Mouse (Mus musculus) kidney, embryonic 16.5 days (tissue): ENCODE measurements at regions not wholly inside any gene's neighbourhood (a gene's known extent, or its start where the extent isn't known, plus 50 kb on each side); places are given as distances from the start of the nearest gene placed in this dataset.

Experiments used
- ATAC-seq: fragments of 200-750 bp; cut with Nextera tagmentation; 2 replicates; pipeline ENCODE4 v1.8.0; 2017; ENCODE audit warnings: moderate TSS enrichment; ENCODE audit not compliant: low FRiP score, low TSS enrichment
- H3K27ac ChIP-seq: fragments of 300-500 bp; sonication (generic); 2 replicates; pipeline ENCODE4 v1.5.1; 2014; ENCODE audit warnings: low read length
- H3K27me3 ChIP-seq: fragments of 300-500 bp; sonication (generic); 2 replicates; pipeline ENCODE4 v1.6.1; 2014; ENCODE audit warnings: low read length, control low read depth, mixed read lengths; ENCODE audit not compliant: insufficient read depth
- H3K36me3 ChIP-seq: fragments of 300-500 bp; sonication (generic); 2 replicates; pipeline ENCODE4 v1.6.1; 2014; ENCODE audit warnings: low read length, control low read depth, mixed read lengths; ENCODE audit not compliant: insufficient read depth
- H3K4me1 ChIP-seq: fragments of 300-500 bp; sonication (generic); 2 replicates; pipeline ENCODE4 v1.6.1; 2014; ENCODE audit warnings: low read length, control low read depth, mixed read lengths; ENCODE audit not compliant: insufficient read depth
- H3K4me2 ChIP-seq: fragments of 300-500 bp; sonication (generic); replicated peaks from 2 replicates; pipeline ENCODE4 v1.6.1; 2014; ENCODE audit warnings: low read depth, low read length
- H3K4me3 ChIP-seq: fragments of 300-500 bp; sonication (generic); 2 replicates; pipeline ENCODE4 v1.5.1; 2014; ENCODE audit warnings: mild to moderate bottlenecking, low read length
- H3K9ac ChIP-seq: fragments of 300-500 bp; sonication (generic); replicated peaks from 2 replicates; pipeline ENCODE4 v1.6.1; 2014; ENCODE audit warnings: low read length
- H3K9me3 ChIP-seq: fragments of 300-500 bp; sonication (generic); 2 replicates; pipeline ENCODE4 v1.6.1; 2016; ENCODE audit warnings: low read length, control low read depth
- WGBS: fragments of 180-500 bp; shearing (Covaris S2); extraction: QIAGEN DNeasy Blood & Tissue Kit; methylation state at CpG from one replicate; pipeline ENCODE4 v1.1.7; 2014; 5-methylcytosine and 5-hydroxymethylcytosine counted together

DNA sequence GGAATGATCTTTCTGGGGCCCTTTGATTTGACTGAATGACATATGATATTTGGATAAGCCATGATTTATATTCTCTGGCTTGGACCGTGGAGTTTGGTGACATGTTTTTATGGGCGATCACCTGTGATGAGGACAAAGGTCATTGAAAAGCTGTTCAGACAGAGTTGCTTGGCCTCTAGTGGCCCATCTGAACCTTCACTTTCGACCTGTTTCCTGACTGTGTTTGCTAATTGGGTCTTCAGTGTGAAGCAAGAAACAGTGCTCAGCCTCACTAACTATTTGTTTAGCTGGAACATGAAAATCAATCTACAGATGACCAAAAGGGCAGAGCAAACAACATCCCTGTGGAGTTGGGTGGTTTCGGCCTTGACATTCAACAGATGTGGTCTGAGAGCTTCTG is 357.8 kb downstream of the Stim2 start:
- H3K4me2 ChIP-seq = no peak overlapping the region
- ATAC-seq = no peak
- H3K36me3 ChIP-seq = no peaks in the 10 kb centered on the region
- WGBS = 23% methylated on average over 4 of the region's 4 CpGs
- H3K27me3 ChIP-seq = no peaks in the 10 kb centered on the region
- no peak overlapping the region for H3K27ac ChIP-seq
- H3K9ac ChIP-seq = no peak overlapping the region
- no peaks in the 10 kb centered on the region for H3K9me3 ChIP-seq
- no peak overlapping the region for H3K4me3 ChIP-seq
- H3K4me1 ChIP-seq = no peaks in the 10 kb centered on the region

DNA sequence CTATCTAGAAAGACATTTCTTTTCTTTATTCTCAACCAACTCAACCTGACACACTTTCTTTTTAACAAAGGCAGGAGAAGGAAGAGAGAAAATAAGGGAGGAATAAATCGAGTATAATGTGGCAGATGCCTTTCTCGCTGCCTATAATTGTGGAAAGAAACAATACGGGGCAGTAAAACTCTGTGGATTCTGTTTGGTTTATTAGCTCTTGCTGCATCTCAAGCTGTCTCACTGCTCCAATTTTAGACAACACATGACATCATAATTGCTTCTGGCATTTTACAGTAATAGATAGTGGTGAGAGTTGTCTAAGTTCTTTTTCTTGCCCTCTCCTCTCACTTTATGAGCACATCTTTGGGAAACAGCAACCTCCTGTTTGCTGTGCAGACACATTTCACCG is 359.2 kb downstream of the Stim2 start:
- Histone ChIP-seq H3K27me3 (no peaks in the 10 kb centered on the region), H3K9ac (no peak overlapping the region), H3K27ac (no peak overlapping the region), H3K4me1 (no peaks in the 10 kb centered on the region), H3K4me3 (no peak overlapping the region), H3K9me3 (no peaks in the 10 kb centered on the region), H3K36me3 (no peaks in the 10 kb centered on the region), H3K4me2 (no peak overlapping the region)
- 65% methylated on average over 4 of the region's 4 CpGs for WGBS
- ATAC-seq = no peak

DNA sequence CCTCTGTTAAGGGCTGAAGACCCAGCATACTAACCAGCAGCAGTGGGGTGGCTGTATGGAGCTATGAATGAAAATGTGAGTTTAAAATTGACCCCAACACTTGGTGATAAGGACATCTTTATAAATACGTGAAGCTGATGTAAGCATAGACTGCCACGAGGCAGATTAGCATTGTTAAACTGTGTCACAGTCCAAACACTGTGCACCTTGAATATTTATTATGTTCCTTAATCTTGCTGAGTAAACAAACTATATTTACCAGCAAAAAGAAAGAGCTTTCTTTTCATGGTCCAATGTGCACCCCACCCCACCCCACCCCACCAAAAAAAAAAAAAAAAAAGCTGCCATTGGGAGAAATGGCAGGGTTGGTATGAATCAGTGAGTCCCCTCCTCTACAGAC is 359.9 kb downstream of the Stim2 start:
- ATAC-seq = no peak
- no peak overlapping the region for H3K9ac ChIP-seq
- H3K36me3 ChIP-seq = no peaks in the 10 kb centered on the region
- no peaks in the 10 kb centered on the region for H3K27me3 ChIP-seq
- H3K4me2 ChIP-seq = no peak overlapping the region
- no peak overlapping the region for H3K27ac ChIP-seq
- no peaks in the 10 kb centered on the region for H3K4me1 ChIP-seq
- H3K9me3 ChIP-seq = no peaks in the 10 kb centered on the region
- H3K4me3 ChIP-seq = no peak overlapping the region
- 54% methylated on average over 2 of the region's 2 CpGs for WGBS
